Mouse (Mus musculus) ES-Bruce4 (cell line): ENCODE data around the gene Cldn6.

Experiments used
- CTCF ChIP-seq: IDR thresholded peaks from one replicate; pipeline ENCODE4 v1.8.1; 2011; ENCODE audit warnings: low read depth, low read length
- POLR2A ChIP-seq: IDR thresholded peaks from one replicate; pipeline ENCODE4 v1.8.1; 2011; ENCODE audit warnings: low read length; ENCODE audit not compliant: insufficient read depth

DNA sequence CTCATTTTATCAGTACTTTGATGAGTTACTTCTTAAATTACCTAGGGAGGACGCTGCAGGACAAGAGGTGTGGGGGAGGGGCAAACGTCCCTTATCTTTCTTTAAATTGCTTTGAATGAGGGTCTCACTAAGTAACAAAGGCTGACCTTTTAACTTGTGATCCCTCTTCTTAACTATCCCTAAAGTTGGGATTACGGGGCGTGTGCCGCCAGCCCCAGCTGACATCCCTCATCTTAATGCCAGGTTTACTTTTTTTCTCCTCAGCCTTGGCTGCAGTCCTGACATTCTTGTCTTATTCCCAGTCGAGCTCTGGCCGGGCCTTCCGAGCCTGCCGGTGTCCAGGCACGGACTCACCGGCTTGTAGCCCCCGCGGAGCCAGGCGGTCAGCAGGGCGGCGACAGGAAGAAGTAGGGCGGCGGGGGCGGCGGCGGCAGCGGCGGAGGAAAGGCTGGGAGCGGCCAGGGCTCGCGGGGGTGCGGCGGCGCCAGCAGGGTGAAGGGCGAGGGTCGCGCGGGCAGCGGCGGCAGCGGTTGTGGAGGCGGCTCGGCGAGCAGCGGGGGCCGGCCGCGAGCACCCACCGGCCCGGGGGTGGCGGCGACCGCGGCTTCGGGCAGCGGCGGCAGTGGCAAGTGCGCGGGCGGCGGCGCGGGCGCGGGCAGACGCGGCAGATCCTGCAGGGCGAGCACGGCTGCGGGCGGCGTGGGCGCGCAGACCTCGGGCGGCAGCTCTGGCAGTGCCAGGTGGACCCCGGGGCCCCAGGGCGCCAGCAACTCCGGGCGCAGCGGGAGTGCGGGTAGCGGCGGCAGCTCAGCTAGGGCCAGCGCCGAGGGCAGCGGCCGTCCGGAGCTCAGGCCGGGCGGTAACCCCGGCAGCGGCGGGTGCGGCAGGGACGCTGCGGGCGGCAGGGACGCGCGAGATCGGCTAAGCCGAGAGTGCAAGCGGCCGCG lies 20.4 kb downstream of the Cldn6 start:
- TF ChIP-seq CTCF (no peak), POLR2A (no peak)
